Mouse (Mus musculus) kidney, adult 2 months (tissue): ENCODE measurements at regions not wholly inside any gene's neighbourhood (a gene's known extent, or its start where the extent isn't known, plus 50 kb on each side); places are given as distances from the start of the nearest gene placed in this dataset.
"Not testable (repeated sequence)": the region's sequence is repeated elsewhere in the genome, so short reads cannot be mapped to it uniquely, and the experiment has no call there.

Source experiments
- DNase-seq: peaks from one replicate; pipeline ENCODE4 v3.0.0; 2021
- H3K27ac ChIP-seq: fragments of 200-500 bp; 2 replicates; pipeline ENCODE4 v1.5.1; 2012; ENCODE audit warnings: low read depth, low read length, control low read depth, inconsistent platforms; ENCODE audit not compliant: insufficient read depth
- H3K27me3 ChIP-seq: fragments of 200-500 bp; replicated peaks from 2 replicates; pipeline ENCODE4 v1.6.1; 2012; ENCODE audit warnings: mild to moderate bottlenecking, moderate library complexity, low read length, inconsistent platforms; ENCODE audit not compliant: control insufficient read depth, insufficient read depth
- H3K36me3 ChIP-seq: fragments of 200-500 bp; 2 replicates; pipeline ENCODE4 v1.6.1; 2012; ENCODE audit warnings: mild to moderate bottlenecking, moderate library complexity, low read length, inconsistent platforms; ENCODE audit not compliant: control insufficient read depth, insufficient read depth
- H3K4me1 ChIP-seq: fragments of 200-500 bp; 2 replicates; pipeline ENCODE4 v1.6.1; 2011; ENCODE audit warnings: low read length; ENCODE audit not compliant: control insufficient read depth, insufficient read depth
- H3K4me3 ChIP-seq: fragments of 200-500 bp; 2 replicates; pipeline ENCODE4 v1.5.1; 2011; ENCODE audit warnings: mild to moderate bottlenecking, low read depth, low read length, control low read depth; ENCODE audit not compliant: insufficient read depth
- CTCF ChIP-seq: fragments of 200-500 bp; conservative IDR thresholded peaks from 2 replicates; pipeline ENCODE4 v1.5.1; 2011; ENCODE audit warnings: low read depth, mild to moderate bottlenecking, control low read depth, low read length, moderate library complexity, mixed read lengths; ENCODE audit not compliant: insufficient read depth, insufficient read length
- POLR2A ChIP-seq: fragments of 200-500 bp; IDR thresholded peaks from one replicate; pipeline ENCODE4 v1.6.1; 2011; ENCODE audit warnings: low read depth, low read length, control low read depth
- WGBS: fragments of 180-500 bp; shearing (Covaris S2); methylation state at CpG from one replicate; pipeline ENCODE4 v1.1.7; 2018; 5-methylcytosine and 5-hydroxymethylcytosine counted together

DNA sequence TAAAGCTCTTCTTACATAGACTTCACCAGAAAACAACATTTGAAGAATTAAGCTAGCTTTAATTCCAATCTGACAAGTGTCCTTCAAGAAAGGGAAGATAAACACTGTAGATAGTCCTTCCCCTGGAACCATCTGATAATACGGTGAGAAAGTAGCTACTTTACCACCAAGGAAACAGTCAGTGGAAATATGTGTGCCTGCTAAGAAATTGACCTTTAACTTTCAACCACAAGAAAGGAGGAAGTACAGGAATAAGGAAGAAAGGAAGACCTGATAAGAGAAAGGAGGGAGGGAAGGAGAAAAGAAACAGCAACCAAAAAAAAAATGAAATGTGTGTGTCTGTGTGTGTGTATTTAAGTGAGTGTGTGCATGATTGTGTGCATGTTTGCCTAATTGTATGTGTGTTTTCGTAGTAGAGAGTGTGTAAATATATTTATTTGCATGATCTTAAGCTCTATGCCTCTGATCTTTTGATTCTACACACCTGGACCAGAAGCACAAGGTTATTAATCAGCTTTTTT lies 831.3 kb downstream of the Pla2g4a start:
- TF ChIP-seq POLR2A = no peak
- TF ChIP-seq CTCF = no peak
- no peak overlapping the region for H3K4me3 ChIP-seq
- H3K27me3 ChIP-seq = no peaks in the 10 kb centered on the region
- no peaks in the 10 kb centered on the region for H3K4me1 ChIP-seq
- no peak overlapping the region for H3K27ac ChIP-seq
- WGBS = 63% methylated on average over 2 of the region's 2 CpGs
- no peak for DNase-seq
- H3K36me3 ChIP-seq = no peaks in the 10 kb centered on the region

- H3K4me3 ChIP-seq = no peak overlapping the region
- H3K4me1 ChIP-seq = no peaks in the 10 kb centered on the region
- no peak for TF ChIP-seq CTCF
- no peak for TF ChIP-seq POLR2A
- H3K27me3 ChIP-seq = no peaks in the 10 kb centered on the region
- no peaks in the 10 kb centered on the region for H3K36me3 ChIP-seq
- DNase-seq = no peak
- no peak overlapping the region for H3K27ac ChIP-seq
Observed at GRCm38 (mm10) chr1:149129138-149129537, 832.0 kb downstream of the Pla2g4a start.

DNA sequence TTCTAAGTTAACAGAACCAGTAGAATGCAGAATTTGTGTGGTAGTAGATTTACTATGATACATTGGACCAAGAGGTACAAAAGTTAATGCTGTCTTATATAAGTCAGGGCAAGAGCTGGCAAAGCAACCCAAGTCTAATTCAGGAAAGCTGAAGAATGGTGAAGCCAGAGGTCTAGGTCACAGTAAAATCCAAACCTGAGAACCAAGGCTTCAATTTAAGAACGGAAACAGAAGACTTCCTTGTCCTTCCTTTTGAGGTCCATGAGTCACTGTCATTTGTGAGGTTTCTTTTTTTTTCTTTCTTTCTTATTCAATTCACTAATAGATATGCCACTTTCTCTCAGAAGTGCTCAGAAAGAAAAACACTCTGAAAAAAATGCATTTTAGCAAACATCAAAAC lies 833.4 kb downstream of the Pla2g4a start:
- DNase-seq = no peak
- WGBS = 45% methylated on average over 1 of the region's 1 CpGs
- TF ChIP-seq CTCF = no peak
- no peak for TF ChIP-seq POLR2A
- no peak overlapping the region for H3K4me3 ChIP-seq
- no peaks in the 10 kb centered on the region for H3K36me3 ChIP-seq
- no peaks in the 10 kb centered on the region for H3K4me1 ChIP-seq
- no peaks in the 10 kb centered on the region for H3K27me3 ChIP-seq
- no peak overlapping the region for H3K27ac ChIP-seq

- WGBS = 43% methylated on average over 2 of the region's 2 CpGs
- no peaks in the 10 kb centered on the region for H3K27me3 ChIP-seq
- H3K4me1 ChIP-seq = no peaks in the 10 kb centered on the region
- DNase-seq = no peak
- no peak overlapping the region for H3K4me3 ChIP-seq
- no peaks in the 10 kb centered on the region for H3K36me3 ChIP-seq
- no peak for TF ChIP-seq CTCF
- no peak for TF ChIP-seq POLR2A
- no peak overlapping the region for H3K27ac ChIP-seq
Observed at GRCm38 (mm10) chr1:149103396-149103795, 857.7 kb downstream of the Pla2g4a start.

DNA sequence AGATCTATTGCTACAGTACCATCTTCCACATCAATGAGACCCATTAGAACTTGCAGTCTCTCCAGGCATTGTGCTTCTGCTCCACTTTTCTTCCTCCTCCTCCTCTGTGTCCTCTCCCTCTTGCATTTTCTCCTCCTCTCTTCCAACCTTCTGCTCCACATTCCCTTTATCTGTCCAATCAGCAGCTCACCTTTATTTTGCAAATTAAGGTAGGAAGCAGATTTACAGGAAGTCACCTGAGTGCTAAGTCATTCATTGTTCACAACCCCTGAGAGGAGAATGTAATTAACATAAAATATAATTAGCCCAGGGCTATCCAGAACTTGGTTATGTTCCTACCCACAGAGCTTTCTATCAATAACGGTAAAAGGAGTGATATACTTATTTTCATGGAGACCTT lies 863.7 kb downstream of the Pla2g4a start:
- Histone ChIP-seq H3K4me3 (no peak overlapping the region), H3K36me3 (no peaks in the 10 kb centered on the region), H3K27me3 (no peaks in the 10 kb centered on the region; the same call in 1 of the 2 replicates), H3K27ac (no peak overlapping the region), H3K4me1 (no peaks in the 10 kb centered on the region)
- TF ChIP-seq CTCF = no peak
- TF ChIP-seq POLR2A = no peak
- WGBS = 85% methylated on average over 1 of the region's 1 CpGs
- DNase-seq = no peak

DNA sequence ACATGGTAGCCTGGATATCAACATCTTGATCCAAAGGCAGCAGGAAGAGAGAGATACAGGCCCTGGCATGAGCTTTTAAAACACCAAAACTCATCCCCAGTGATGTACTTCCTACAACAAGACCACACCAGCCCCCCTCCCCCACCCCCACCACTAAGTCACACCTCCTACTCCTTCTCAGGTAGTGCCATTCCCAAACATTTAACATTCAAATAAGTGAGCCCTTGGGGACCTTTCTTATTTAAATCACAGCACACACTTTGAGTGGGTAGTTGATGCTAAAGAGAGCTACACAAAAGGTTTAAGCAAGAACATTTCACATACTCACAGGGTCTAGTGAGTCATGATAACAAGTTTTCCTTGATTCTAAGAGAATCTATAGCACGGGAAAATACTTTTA lies 886.4 kb downstream of the Pla2g4a start:
- no peak overlapping the region for H3K4me3 ChIP-seq
- H3K27me3 ChIP-seq = no peaks in the 10 kb centered on the region
- WGBS = 88% methylated on average over 1 of the region's 1 CpGs
- TF ChIP-seq POLR2A = no peak
- no peak for TF ChIP-seq CTCF
- H3K4me1 ChIP-seq = no peaks in the 10 kb centered on the region
- no peaks in the 10 kb centered on the region for H3K36me3 ChIP-seq
- no peak for DNase-seq
- no peak overlapping the region for H3K27ac ChIP-seq

DNA sequence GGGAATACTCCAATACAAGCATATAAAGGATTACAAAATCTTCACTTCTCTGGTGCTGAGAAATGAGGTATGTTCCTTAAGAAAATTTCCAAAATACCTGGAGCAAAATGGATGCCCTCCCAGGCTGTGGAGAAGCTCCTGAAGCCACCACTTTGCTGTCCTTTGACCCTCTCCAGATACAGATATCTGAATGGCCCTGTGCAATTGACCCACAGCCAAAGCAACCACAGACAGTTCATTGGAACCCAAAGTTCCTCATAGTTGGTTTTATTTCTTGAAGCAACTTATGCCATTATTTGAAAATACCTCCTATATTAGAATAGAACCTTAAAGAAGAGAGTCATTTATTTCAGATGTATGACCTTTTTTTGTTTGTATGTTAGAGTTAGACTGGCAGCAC lies 891.5 kb downstream of the Pla2g4a start:
- Histone ChIP-seq H3K27ac (no peak overlapping the region), H3K27me3 (no peaks in the 10 kb centered on the region), H3K4me3 (no peak overlapping the region), H3K4me1 (no peaks in the 10 kb centered on the region), H3K36me3 (no peaks in the 10 kb centered on the region)
- no peak for DNase-seq
- TF ChIP-seq POLR2A (no peak), CTCF (no peak)

DNA sequence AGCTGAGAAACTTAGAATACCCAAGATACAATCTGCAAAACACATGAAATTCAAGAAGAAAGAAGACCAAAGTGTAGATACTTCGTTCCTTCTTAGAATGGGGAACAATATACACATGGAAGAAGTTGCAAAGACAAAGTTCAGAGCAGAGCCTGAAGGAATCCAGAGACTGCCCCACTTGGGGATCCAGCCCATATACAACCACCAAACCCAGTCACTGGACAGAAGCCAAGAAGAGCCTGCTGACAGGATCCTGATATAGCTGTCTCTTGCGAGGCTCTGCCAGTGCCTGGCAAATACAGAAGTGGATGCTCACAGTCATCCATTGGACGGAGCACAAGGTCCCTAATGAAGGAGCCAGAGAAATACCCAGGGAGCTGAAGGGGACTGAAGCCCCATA lies 898.1 kb downstream of the Pla2g4a start:
- H3K4me1 ChIP-seq, H3K36me3 ChIP-seq, DNase-seq, H3K27ac ChIP-seq, H3K27me3 ChIP-seq, H3K4me3 ChIP-seq: not testable (repeated sequence)
- 80% methylated on average over 3 of the region's 3 CpGs for WGBS
